In the genomic region with DNA sequence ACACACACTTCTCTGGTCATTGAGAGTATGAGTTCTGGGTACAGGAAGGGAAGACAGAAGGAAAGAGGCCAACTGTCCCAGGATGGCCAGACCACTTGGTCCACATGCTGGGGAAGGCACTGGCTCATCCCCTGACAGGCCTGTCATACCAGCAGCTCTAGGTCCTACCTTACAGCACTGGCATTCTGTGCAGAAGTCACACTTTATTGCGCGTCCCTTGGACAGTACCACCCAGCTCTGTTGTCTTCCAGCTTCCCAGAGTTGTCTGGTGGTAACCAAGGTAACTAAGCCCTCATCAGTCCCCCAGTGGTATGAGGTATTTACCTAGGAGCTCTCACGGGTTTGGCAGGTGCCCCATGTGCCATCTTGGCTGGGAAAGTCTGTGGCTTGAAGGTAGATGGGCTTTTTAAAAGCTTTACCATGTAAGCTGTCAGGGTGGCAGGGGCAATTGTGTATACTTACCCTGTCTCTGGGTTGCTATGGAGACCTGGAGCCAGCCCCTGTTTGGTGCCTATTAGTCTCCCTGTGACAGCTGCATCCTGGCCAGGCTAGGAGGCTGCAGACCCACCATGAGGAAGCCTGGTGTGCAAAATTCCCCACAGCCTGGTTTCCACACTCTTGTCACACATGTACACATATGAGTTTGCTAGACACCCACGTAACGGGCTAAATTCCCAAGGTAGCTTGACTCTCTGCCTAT, we compare ENCODE assay signal across 15 mouse cellular contexts. TPM values are rescaled to one million over a fixed set of nuclear protein-coding genes. Genes with fewer than 3 reads are reported as not detected.
DNase-seq lines count a peak whose midpoint lies in the region; ATAC-seq lines count a peak whose summit lies in the region.
"Had no signal": no experiment of that assay in that cellular context is flagged by ENCODE, and none has a peak within 500 bp of the region (broad histone marks: within the 10 kb centered on the region; RNA-seq: fewer than 3 reads in every experiment).

No protein-coding gene starts in this region.

- no peak for ATAC-seq in midbrain, embryonic 11.5 days (ENCODE audit: low FRiP score)
- ATAC-seq in activated CD4-positive, CD25-positive, alpha-beta regulatory T cell, adult 4 months = no peak

- H3K4me1 ChIP-seq in midbrain, embryonic 11.5 days (ENCODE audit: control insufficient read depth, insufficient read depth, low read length) = peaks cover 5% of the 10 kb centered on the region; the same call in 1 of the 2 replicates

- H3K36me3 ChIP-seq in midbrain, embryonic 11.5 days (ENCODE audit: control insufficient read depth, insufficient read depth, low read length) = no peaks in the 10 kb centered on the region
- H3K36me3 ChIP-seq: embryonic facial prominence, embryonic 15.5 days; midbrain, embryonic 12.5 days; stomach, embryonic 15.5 days had no signal

- H3K9me3 ChIP-seq in midbrain, embryonic 11.5 days (ENCODE audit: control insufficient read depth, low read length) = no peaks in the 10 kb centered on the region
- H3K9me3 ChIP-seq: embryonic facial prominence, embryonic 15.5 days; midbrain, embryonic 12.5 days; stomach, embryonic 15.5 days had no signal

- 56% methylated on average over 5 of the region's 5 CpGs for WGBS in midbrain, embryonic 11.5 days

- H3K9ac ChIP-seq in midbrain, embryonic 11.5 days (ENCODE audit: low read length) = no peak overlapping the region
- H3K9ac ChIP-seq: embryonic facial prominence, embryonic 15.5 days; midbrain, embryonic 12.5 days; stomach, embryonic 15.5 days had no signal

- DNase-seq in heart, adult 11 months = peak; percentile 85
- no peak for DNase-seq in heart, postnatal 4 days
- DNase-seq in retina, postnatal 1 day = peak; percentile 34
- DNase-seq in retina, embryonic 14.5 days (ENCODE audit: low spot score) = no peak
- DNase-seq in midbrain, embryonic 11.5 days (ENCODE audit: low spot score, missing footprints) = peak; percentile 83
- no peak for DNase-seq in ovary, postnatal 10 days (ENCODE audit: low spot score)
- DNase-seq in cerebellum, postnatal 10 days = no peak
- DNase-seq: cerebellum, adult 9-10 months; kidney, adult 18-20 months; thymus, postnatal 36 days had no signal

- no peak overlapping the region for H3K27ac ChIP-seq in midbrain, embryonic 11.5 days (ENCODE audit: low read depth, low read length)
- H3K27ac ChIP-seq: embryonic facial prominence, embryonic 15.5 days; midbrain, embryonic 12.5 days; stomach, embryonic 15.5 days had no signal

- H3K4me2 ChIP-seq in midbrain, embryonic 11.5 days = no peak overlapping the region
- H3K4me2 ChIP-seq: embryonic facial prominence, embryonic 15.5 days; midbrain, embryonic 12.5 days; stomach, embryonic 15.5 days had no signal

- no peaks in the 10 kb centered on the region for H3K27me3 ChIP-seq in midbrain, embryonic 11.5 days (ENCODE audit: control insufficient read depth, insufficient read depth, low read length)
- H3K27me3 ChIP-seq: embryonic facial prominence, embryonic 15.5 days; midbrain, embryonic 12.5 days; stomach, embryonic 15.5 days had no signal

- no peak overlapping the region for H3K4me3 ChIP-seq in midbrain, embryonic 11.5 days (ENCODE audit: low read depth, low read length)
- H3K4me3 ChIP-seq: embryonic facial prominence, embryonic 15.5 days; midbrain, embryonic 12.5 days; stomach, embryonic 15.5 days had no signal

RNA-seq across cellular contexts. Expression of gene Apol6, which starts 18.5 kb away (rescaled TPM):
- under 1 TPM; 0.62 to 0.65 TPM for total RNA-seq in heart, postnatal 4 days (2021)
- not detected in 2 replicates for polyA plus RNA-seq in midbrain, embryonic 11.5 days (2014; fragmentation: Nextera tagmentation; extraction: Ambion mirVana)
- polyA plus RNA-seq in activated CD4-positive, CD25-positive, alpha-beta regulatory T cell, adult 4 months (2017; shearing (Covaris generic)) = not detected
- polyA plus RNA-seq: liver, adult 2 months; midbrain, embryonic 12.5 days; stomach, embryonic 15.5 days had no signal

RNA-seq across cellular contexts. Expression of gene Mb, which starts 24.4 kb away (rescaled TPM):
- total RNA-seq in heart, postnatal 4 days (2021) = 1,000 to 10,000 TPM; 6,207 to 7,219 TPM
- not detected in 2 replicates for polyA plus RNA-seq in midbrain, embryonic 11.5 days (2014; fragmentation: Nextera tagmentation; extraction: Ambion mirVana)
- not detected for polyA plus RNA-seq in activated CD4-positive, CD25-positive, alpha-beta regulatory T cell, adult 4 months (2017; shearing (Covaris generic))
- polyA plus RNA-seq: liver, adult 2 months; midbrain, embryonic 12.5 days had no signal

Comparison
In these comparisons a context has a peak if more than half of its experiments do, and no peak if none do; other contexts are left out.
1. DNase-seq: peak in heart, adult 11 months (single experiment), retina, postnatal 1 day (single experiment) and midbrain, embryonic 11.5 days (single experiment); none in heart, postnatal 4 days (single experiment), retina, embryonic 14.5 days (single experiment), ovary, postnatal 10 days (single experiment) and cerebellum, postnatal 10 days (0 of 2).